ENCODE assay signal across 9 mouse cellular contexts in the genomic region with DNA sequence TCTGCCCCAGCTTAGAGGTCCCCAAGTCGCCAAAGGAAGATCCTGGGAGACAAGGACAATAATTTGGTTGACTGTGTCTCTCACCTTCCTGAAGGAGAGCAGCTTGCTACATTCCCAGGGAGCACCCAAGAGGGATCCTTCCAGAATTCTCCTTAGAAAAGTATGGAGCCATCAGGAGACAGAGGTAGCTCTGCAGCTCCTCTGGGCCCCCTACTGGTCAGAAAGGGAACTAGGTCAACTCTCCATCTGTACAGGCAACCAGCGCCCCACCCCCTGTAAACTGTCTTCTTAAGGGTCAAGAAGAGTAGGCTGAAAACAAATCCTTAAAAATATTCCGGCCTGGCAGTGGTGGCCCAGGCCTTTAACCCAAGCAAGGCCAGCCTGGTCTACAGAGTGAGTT. TPM values are rescaled to one million over a fixed set of nuclear protein-coding genes. Genes with fewer than 3 reads are reported as not detected.
A peak's percentile ranks its signal among the peaks of the same experiment; 100 is the strongest.
DNase-seq lines count a peak whose midpoint lies in the region; ATAC-seq and TF ChIP-seq lines count a peak whose summit lies in the region.
"Had no signal": no experiment of that assay in that cellular context is flagged by ENCODE, and none has a peak within 500 bp of the region (broad histone marks: within the 10 kb centered on the region; RNA-seq: fewer than 3 reads in every experiment).

No protein-coding gene starts in this region.

- 23% methylated on average over 3 of the region's 3 CpGs for WGBS in kidney, embryonic 16.5 days
- WGBS in kidney, postnatal 0 days = 14% methylated on average over 3 of the region's 3 CpGs
- 29% methylated on average over 3 of the region's 3 CpGs for WGBS in stomach, embryonic 16.5 days

- H3K27me3 ChIP-seq in kidney, embryonic 16.5 days (ENCODE audit: insufficient read depth, low read length) = no peaks in the 10 kb centered on the region
- no peaks in the 10 kb centered on the region for H3K27me3 ChIP-seq in G1E (ENCODE audit: insufficient read depth, low read length)
- no peaks in the 10 kb centered on the region for H3K27me3 ChIP-seq in kidney, postnatal 0 days (ENCODE audit: insufficient read depth, low read length)
- no peaks in the 10 kb centered on the region for H3K27me3 ChIP-seq in stomach, embryonic 16.5 days (ENCODE audit: control insufficient read depth, insufficient read depth, low read length)
- H3K27me3 ChIP-seq: limb, embryonic 13.5 days had no signal

- intact Hi-C loops in gastrocnemius, adult 2 months (cut with DNase I) = loop anchor here (1.0 kb wide), 1 partner anchor 67 kb away; no protein-coding TSS in a partner anchor

- no peaks in the 10 kb centered on the region for H3K9me3 ChIP-seq in kidney, embryonic 16.5 days (ENCODE audit: low read length)
- H3K9me3 ChIP-seq in G1E (replicated peaks) = no peaks in the 10 kb centered on the region
- no peaks in the 10 kb centered on the region for H3K9me3 ChIP-seq in kidney, postnatal 0 days (replicated peaks; ENCODE audit: low read length)
- no peaks in the 10 kb centered on the region for H3K9me3 ChIP-seq in stomach, embryonic 16.5 days (replicated peaks; ENCODE audit: control insufficient read depth, low read length)
- H3K9me3 ChIP-seq: limb, embryonic 13.5 days had no signal

- no peak overlapping the region for H3K27ac ChIP-seq in kidney, embryonic 16.5 days (ENCODE audit: low read length)
- peak overlapping the region; percentile 86 for H3K27ac ChIP-seq in gastrocnemius, adult 2 months
- H3K27ac ChIP-seq in kidney, postnatal 0 days = no peak overlapping the region
- H3K27ac ChIP-seq in stomach, embryonic 16.5 days (ENCODE audit: low read length) = no peak overlapping the region
- H3K27ac ChIP-seq: limb, embryonic 13.5 days had no signal

- H3K4me3 ChIP-seq in kidney, embryonic 16.5 days (ENCODE audit: low read length) = no peak overlapping the region
- H3K4me3 ChIP-seq in G1E (ENCODE audit: low read depth, low read length) = no peak overlapping the region
- H3K4me3 ChIP-seq in gastrocnemius, adult 2 months = peak overlapping the region; percentile 28
- no peak overlapping the region for H3K4me3 ChIP-seq in kidney, postnatal 0 days (replicated peaks; ENCODE audit: low read depth, low read length)
- no peak overlapping the region for H3K4me3 ChIP-seq in stomach, embryonic 16.5 days (replicated peaks; ENCODE audit: low read length)
- H3K4me3 ChIP-seq: limb, embryonic 13.5 days had no signal

- ATAC-seq in kidney, embryonic 16.5 days (ENCODE audit: low FRiP score, low TSS enrichment) = no peak
- no peak; the same call in 1 of the 2 replicates for ATAC-seq in G1E (ENCODE audit: extremely low read depth, insufficient number of reproducible peaks, low FRiP score, poor library complexity, severe bottlenecking)
- ATAC-seq in kidney, postnatal 0 days (replicated peaks; ENCODE audit: low FRiP score, low read depth) = peak; percentile 27; the same call in 1 of the 2 replicates
- ATAC-seq in stomach, embryonic 16.5 days (ENCODE audit: insufficient read depth, low FRiP score) = peak; percentile 51; the same call in 1 of the 2 replicates

- no peak overlapping the region for H3K9ac ChIP-seq in kidney, embryonic 16.5 days (replicated peaks; ENCODE audit: low read length)
- H3K9ac ChIP-seq in kidney, postnatal 0 days (ENCODE audit: low read depth, low read length) = no peak overlapping the region
- no peak overlapping the region for H3K9ac ChIP-seq in stomach, embryonic 16.5 days (ENCODE audit: low read length)
- H3K9ac ChIP-seq: limb, embryonic 13.5 days had no signal

- H3K4me2 ChIP-seq in kidney, embryonic 16.5 days (replicated peaks; ENCODE audit: low read depth, low read length) = no peak overlapping the region
- no peak overlapping the region for H3K4me2 ChIP-seq in kidney, postnatal 0 days (ENCODE audit: low read length)
- H3K4me2 ChIP-seq in stomach, embryonic 16.5 days (ENCODE audit: low read depth, low read length) = no peak overlapping the region
- H3K4me2 ChIP-seq: limb, embryonic 13.5 days had no signal

- TF ChIP-seq CTCF in G1E (IDR thresholded peaks at IDR 0.05; ENCODE audit: low read depth, low read length) = peak; percentile 70
- TF ChIP-seq CTCF in gastrocnemius, adult 2 months (IDR thresholded peaks at IDR 0.05) = peak; percentile 84
- peak; percentile 85 for TF ChIP-seq CTCF in kidney, postnatal 0 days (IDR thresholded peaks at IDR 0.05; ENCODE audit: low read depth)

- H3K36me3 ChIP-seq in kidney, embryonic 16.5 days (ENCODE audit: insufficient read depth, low read length) = 0 out of 2 replicates have a peak, but pooled peaks cover 4% of the 10 kb centered on the region
- H3K36me3 ChIP-seq in G1E (replicated peaks) = peaks cover 65% of the 10 kb centered on the region
- 0 out of 2 replicates have a peak, but pooled peaks cover 3% of the 10 kb centered on the region for H3K36me3 ChIP-seq in kidney, postnatal 0 days (ENCODE audit: insufficient read depth, low read length)
- no peaks in the 10 kb centered on the region; the same call in 1 of the 2 replicates for H3K36me3 ChIP-seq in stomach, embryonic 16.5 days (ENCODE audit: control insufficient read depth, insufficient read depth, low read length)

- H3K4me1 ChIP-seq in kidney, embryonic 16.5 days (ENCODE audit: insufficient read depth, low read length) = peaks cover 36% of the 10 kb centered on the region
- peaks cover 67% of the 10 kb centered on the region for H3K4me1 ChIP-seq in G1E (ENCODE audit: insufficient read depth, low read depth, low read length)
- H3K4me1 ChIP-seq in kidney, postnatal 0 days (replicated peaks; ENCODE audit: insufficient read depth, low read length) = peaks cover 19% of the 10 kb centered on the region
- peaks cover 27% of the 10 kb centered on the region for H3K4me1 ChIP-seq in stomach, embryonic 16.5 days (ENCODE audit: control insufficient read depth, insufficient read depth, low read length)

- DNase-seq in kidney, adult 18-20 months = peak; percentile 73
- no peak for DNase-seq in G1E (ENCODE audit: low spot score)
- peak; percentile 72 for DNase-seq in cerebellum, adult 8-10 months
- DNase-seq in gastrocnemius, adult 2 months = peak; percentile 82
- DNase-seq in kidney, postnatal 0 days (ENCODE audit: low spot score) = peak; percentile 90
- DNase-seq in lung, postnatal 36 days = peak; percentile 89

RNA-seq across cellular contexts. Expression of a gene that starts 7.0 kb away (rescaled TPM):
- 0.94 and 1.4 TPM in 2 replicates for polyA plus RNA-seq in kidney, embryonic 16.5 days (2015; fragmentation: Nextera tagmentation; extraction: Ambion mirVana)
- total RNA-seq in G1E (2014; fragmentation: Nextera tagmentation) (not detected in 2 replicates), G1E (2017) (0.11 and 0.12 TPM in 2 replicates)
- polyA plus RNA-seq in G1E (2012) = not detected in 2 replicates
- total RNA-seq in gastrocnemius, adult 2 months (2021) = under 1 TPM; 0.26 to 0.78 TPM
- polyA plus RNA-seq in kidney, postnatal 0 days (2015; fragmentation: Nextera tagmentation; extraction: Ambion mirVana) = 1.3 and 1.4 TPM in 2 replicates
- polyA plus RNA-seq in stomach, embryonic 16.5 days (2015; fragmentation: Nextera tagmentation; extraction: Ambion mirVana) = 0.14 and 0.19 TPM in 2 replicates

RNA-seq across cellular contexts. Expression of a gene that starts 11.3 kb away (rescaled TPM):
- polyA plus RNA-seq in kidney, embryonic 16.5 days (2015; fragmentation: Nextera tagmentation; extraction: Ambion mirVana) = 11.7 and 13.3 TPM in 2 replicates
- 39.2 and 56.5 TPM in 2 replicates for total RNA-seq in G1E (2014; fragmentation: Nextera tagmentation)
- 7.9 and 10.5 TPM in 2 replicates for total RNA-seq in G1E (2017)
- 41.8 and 58.3 TPM in 2 replicates for polyA plus RNA-seq in G1E (2012)
- 1 to 10 TPM; 1.6 to 4.2 TPM for total RNA-seq in gastrocnemius, adult 2 months (2021)
- polyA plus RNA-seq in kidney, postnatal 0 days (2015; fragmentation: Nextera tagmentation; extraction: Ambion mirVana) = 5.3 and 5.4 TPM in 2 replicates
- polyA plus RNA-seq in stomach, embryonic 16.5 days (2015; fragmentation: Nextera tagmentation; extraction: Ambion mirVana) = 6.8 and 9.4 TPM in 2 replicates

RNA-seq across cellular contexts. Expression of a gene that starts 23.5 kb away (rescaled TPM):
- polyA plus RNA-seq in kidney, embryonic 16.5 days (2015; fragmentation: Nextera tagmentation; extraction: Ambion mirVana) = 18.4 and 20.9 TPM in 2 replicates
- total RNA-seq in G1E (2014; fragmentation: Nextera tagmentation) (27.2 and 44.5 TPM in 2 replicates), G1E (2017) (9.5 and 11.4 TPM in 2 replicates)
- polyA plus RNA-seq in G1E (2012) = 11.0 and 14.5 TPM in 2 replicates
- 1 to 10 TPM; 2.9 to 3.3 TPM for total RNA-seq in gastrocnemius, adult 2 months (2021)
- polyA plus RNA-seq in kidney, postnatal 0 days (2015; fragmentation: Nextera tagmentation; extraction: Ambion mirVana) = 5.3 and 6.2 TPM in 2 replicates
- polyA plus RNA-seq in stomach, embryonic 16.5 days (2015; fragmentation: Nextera tagmentation; extraction: Ambion mirVana) = 9.4 and 12.2 TPM in 2 replicates

RNA-seq across cellular contexts. Expression of a gene that starts 23.6 kb away (rescaled TPM):
- 39.5 and 51.8 TPM in 2 replicates for polyA plus RNA-seq in kidney, embryonic 16.5 days (2015; fragmentation: Nextera tagmentation; extraction: Ambion mirVana)
- total RNA-seq in G1E (2014; fragmentation: Nextera tagmentation) = 92.8 and 98.9 TPM in 2 replicates
- 20.6 and 23.3 TPM in 2 replicates for total RNA-seq in G1E (2017)
- 192 and 269 TPM in 2 replicates for polyA plus RNA-seq in G1E (2012)
- 10 to 100 TPM; 15.6 to 17.1 TPM for total RNA-seq in gastrocnemius, adult 2 months (2021)
- 42.6 and 42.9 TPM in 2 replicates for polyA plus RNA-seq in kidney, postnatal 0 days (2015; fragmentation: Nextera tagmentation; extraction: Ambion mirVana)
- 36.4 and 39.4 TPM in 2 replicates for polyA plus RNA-seq in stomach, embryonic 16.5 days (2015; fragmentation: Nextera tagmentation; extraction: Ambion mirVana)

RNA-seq across cellular contexts. Expression of a gene that starts 23.7 kb away (rescaled TPM):
- polyA plus RNA-seq in kidney, embryonic 16.5 days (2015; fragmentation: Nextera tagmentation; extraction: Ambion mirVana) = 0.09 and 0.13 TPM in 2 replicates
- total RNA-seq in G1E (2014; fragmentation: Nextera tagmentation) = not detected in 2 replicates
- total RNA-seq in G1E (2017) = 0.06 and 0.11 TPM in 2 replicates
- 0.05 and 0.06 TPM in 2 replicates for polyA plus RNA-seq in G1E (2012)
- under 1 TPM; 0.15 to 0.28 TPM for total RNA-seq in gastrocnemius, adult 2 months (2021)
- polyA plus RNA-seq in kidney, postnatal 0 days (2015; fragmentation: Nextera tagmentation; extraction: Ambion mirVana) = 0.14 and 0.17 TPM in 2 replicates
- 0.09 and 0.27 TPM in 2 replicates for polyA plus RNA-seq in stomach, embryonic 16.5 days (2015; fragmentation: Nextera tagmentation; extraction: Ambion mirVana)

Comparison
In these comparisons a context has a peak if more than half of its experiments do, and no peak if none do; other contexts are left out.
1. ATAC-seq: peak in kidney, postnatal 0 days (single experiment) and stomach, embryonic 16.5 days (single experiment); none in kidney, embryonic 16.5 days (single experiment) and G1E (single experiment).
2. Peak in every context shown above with its lines, with median percentiles within 50 percentile points of each other: CTCF ChIP-seq.